Mouse (Mus musculus) midbrain, embryonic 14.5 days (tissue): ENCODE measurements around the gene Tmem221. TPM values are rescaled to one million over a fixed set of nuclear protein-coding genes. Genes with fewer than 3 reads are reported as not detected.
A peak's percentile ranks its signal among the peaks of the same experiment; 100 is the strongest.

Source experiments
- ATAC-seq: fragments of 200-750 bp; cut with Nextera tagmentation; 2 replicates; pipeline ENCODE4 v1.8.0; 2017; ENCODE audit warnings: moderate number of reproducible peaks, moderate library complexity; ENCODE audit not compliant: low FRiP score, low TSS enrichment
- DNase-seq: peaks from one replicate; pipeline ENCODE4 v3.0.0-alpha.2; 2015
- H3K27ac ChIP-seq: fragments of 300-500 bp; sonication (generic); replicated peaks from 2 replicates; pipeline ENCODE4 v1.5.1; 2014; ENCODE audit warnings: mild to moderate bottlenecking, low read depth, low read length, moderate library complexity
- H3K27me3 ChIP-seq: fragments of 300-500 bp; sonication (generic); 2 replicates; pipeline ENCODE4 v1.6.1; 2014; ENCODE audit warnings: low read length, control low read depth, mixed read lengths; ENCODE audit not compliant: control insufficient read depth, insufficient read depth
- H3K36me3 ChIP-seq: fragments of 300-500 bp; sonication (generic); 2 replicates; pipeline ENCODE4 v1.6.1; 2014; ENCODE audit warnings: low read length, control low read depth; ENCODE audit not compliant: control insufficient read depth, insufficient read depth
- H3K4me1 ChIP-seq: fragments of 300-500 bp; sonication (generic); 2 replicates; pipeline ENCODE4 v1.6.1; 2014; ENCODE audit warnings: mild to moderate bottlenecking, antibody characterized with exemption, low read length, control low read depth; ENCODE audit not compliant: control insufficient read depth, insufficient read depth
- H3K4me2 ChIP-seq: fragments of 300-500 bp; sonication (generic); 2 replicates; pipeline ENCODE4 v1.6.1; 2014; ENCODE audit warnings: mild to moderate bottlenecking, low read length, moderate library complexity
- H3K4me3 ChIP-seq: fragments of 300-500 bp; sonication (generic); replicated peaks from 2 replicates; pipeline ENCODE4 v1.5.1; 2014; ENCODE audit warnings: low read depth, low read length
- H3K9ac ChIP-seq: fragments of 300-500 bp; sonication (generic); replicated peaks from 2 replicates; pipeline ENCODE4 v1.6.1; 2014; ENCODE audit warnings: mild to moderate bottlenecking, low read length, moderate library complexity
- H3K9me3 ChIP-seq: fragments of 300-500 bp; sonication (generic); 2 replicates; pipeline ENCODE4 v1.6.1; 2016; ENCODE audit warnings: low read length, control low read depth, mixed read lengths; ENCODE audit not compliant: control insufficient read depth
- WGBS: fragments of 180-500 bp; shearing (Covaris S2); extraction: QIAGEN DNeasy Blood & Tissue Kit; methylation state at CpG from one replicate; pipeline ENCODE4 v1.1.7; 2014; 5-methylcytosine and 5-hydroxymethylcytosine counted together
- polyA plus RNA-seq: library from polyadenylated mRNA; unstranded; fragments of >200 nt; fragmentation: Nextera tagmentation; extraction: Ambion mirVana; gene quantifications from 2 replicates; pipeline ENCODE4 v1.2.1, GENCODE M21; 2014

The Tmem221 gene
- polyA plus RNA-seq, 1 experiment from 2014 or later, result not detected

GRCm38 (mm10) chr8:71596384-71596783 is 37.7 kb upstream of the Tmem221 start:
- Histone ChIP-seq H3K4me2 (peak overlapping the region; percentile 19; the same call in 1 of the 2 replicates), H3K27ac (no peak overlapping the region), H3K36me3 (peaks cover 11% of the 10 kb centered on the region; the same call in 1 of the 2 replicates), H3K9ac (peak overlapping the region; percentile 12; the same call in 1 of the 2 replicates), H3K4me3 (no peak overlapping the region), H3K27me3 (peaks cover 8% of the 10 kb centered on the region), H3K4me1 (peaks cover 17% of the 10 kb centered on the region), H3K9me3 (no peaks in the 10 kb centered on the region)
- 58% methylated on average over 6 of the region's 6 CpGs for WGBS
- ATAC-seq (no peak), DNase-seq (no peak)

DNA sequence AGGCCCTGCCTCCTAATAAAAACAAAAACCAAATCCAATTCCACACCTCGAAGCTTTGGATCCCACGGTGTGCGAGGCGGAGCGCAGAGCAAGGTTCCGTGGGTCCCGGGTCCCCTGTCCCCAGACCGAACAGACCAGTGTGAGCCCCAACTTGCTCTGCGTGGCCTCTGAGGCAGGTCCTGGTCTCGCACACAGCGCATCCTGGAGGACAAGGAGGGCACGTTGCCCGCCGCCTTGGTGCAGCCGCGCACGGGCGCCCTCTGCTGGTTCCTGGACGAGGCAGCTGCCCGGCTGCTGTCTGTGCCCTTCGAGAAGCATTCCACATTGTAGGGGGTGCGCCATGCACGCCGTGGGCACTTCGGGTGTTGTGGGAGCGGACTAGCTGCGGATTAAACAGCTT is 37.2 kb upstream of the Tmem221 start:
- peak overlapping the region; percentile 19; the same call in 1 of the 2 replicates for H3K4me2 ChIP-seq
- H3K27me3 ChIP-seq, result peaks cover 5% of the 10 kb centered on the region; the same call in 1 of the 2 replicates
- H3K9ac ChIP-seq, result peak overlapping the region; percentile 12; the same call in 1 of the 2 replicates
- 6% methylated on average over 27 of the region's 27 CpGs for WGBS
- no peak overlapping the region for H3K4me3 ChIP-seq
- peak; percentile 92 for DNase-seq
- H3K36me3 ChIP-seq, result peaks cover 11% of the 10 kb centered on the region; the same call in 1 of the 2 replicates
- H3K27ac ChIP-seq, result no peak overlapping the region
- H3K4me1 ChIP-seq, result peaks cover 20% of the 10 kb centered on the region
- ATAC-seq, result no peak; the same call in 1 of the 2 replicates
- no peaks in the 10 kb centered on the region for H3K9me3 ChIP-seq

DNA sequence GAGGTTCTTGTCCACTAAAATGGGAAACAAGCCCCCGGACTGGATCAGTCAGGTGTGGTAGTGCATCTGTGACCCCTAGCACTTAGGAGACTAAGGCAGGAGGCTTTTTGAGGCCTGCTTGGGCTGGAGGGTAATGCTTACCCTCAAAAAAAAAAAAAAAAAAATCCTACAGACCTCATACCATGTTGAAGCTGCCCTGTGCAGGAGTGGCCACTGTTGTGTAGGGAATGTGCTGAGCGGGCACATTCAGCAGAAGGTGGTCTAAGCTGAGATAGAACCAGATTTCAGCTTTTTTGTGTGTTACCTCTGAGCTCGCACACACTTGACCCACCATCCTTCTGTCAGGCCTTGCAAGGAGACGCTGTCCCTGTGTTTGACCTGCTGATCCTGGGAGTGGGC is 35.7 kb upstream of the Tmem221 start:
- Histone ChIP-seq H3K4me2 (no peak overlapping the region), H3K9ac (no peak overlapping the region), H3K4me1 (peaks cover 24% of the 10 kb centered on the region), H3K27me3 (no peaks in the 10 kb centered on the region), H3K27ac (no peak overlapping the region), H3K9me3 (no peaks in the 10 kb centered on the region), H3K36me3 (0 out of 2 replicates have a peak, but pooled peaks cover 6% of the 10 kb centered on the region), H3K4me3 (no peak overlapping the region)
- no peak for ATAC-seq
- WGBS, result 96% methylated on average over 4 of the region's 4 CpGs
- DNase-seq, result no peak

DNA sequence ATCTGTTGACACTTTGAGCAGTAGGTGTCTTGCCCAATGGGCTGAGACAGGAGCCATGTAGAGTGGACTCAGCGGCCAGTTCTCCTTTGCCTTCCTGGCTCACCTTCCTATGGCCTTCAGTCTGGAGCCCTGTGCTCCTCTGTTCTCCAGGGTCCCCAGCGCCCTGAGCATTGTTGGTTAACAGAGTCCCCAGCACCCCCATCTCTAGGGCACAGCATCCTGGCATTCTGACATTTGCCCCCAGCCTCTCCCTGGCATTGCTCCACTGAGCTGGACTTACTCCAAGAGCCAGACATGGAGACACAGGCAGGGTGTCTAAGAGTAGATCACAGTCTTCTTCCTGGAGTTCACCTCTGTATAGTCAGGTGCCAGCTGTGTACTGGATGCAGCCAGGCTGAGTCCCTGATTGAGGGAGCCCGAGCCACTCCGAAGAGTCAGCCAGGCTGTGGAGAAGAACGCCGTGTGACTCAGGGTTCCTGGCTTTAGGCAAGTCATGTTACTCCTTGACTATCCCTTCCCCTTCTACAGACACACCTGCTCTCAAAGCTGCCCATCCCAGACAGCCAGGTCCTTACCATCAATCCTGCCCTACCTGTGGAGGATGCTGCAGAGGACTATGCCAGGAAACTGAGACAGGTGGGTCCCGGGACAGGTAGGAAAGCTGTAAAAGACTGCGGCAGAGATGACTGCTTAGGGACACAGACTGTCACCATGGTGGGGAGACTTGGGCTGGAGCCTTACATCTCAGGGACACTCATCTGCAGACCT is 35.1 kb upstream of the Tmem221 start:
- Histone ChIP-seq H3K27ac (no peak overlapping the region), H3K4me3 (no peak overlapping the region), H3K27me3 (no peaks in the 10 kb centered on the region), H3K36me3 (0 out of 2 replicates have a peak, but pooled peaks cover 3% of the 10 kb centered on the region), H3K9me3 (no peaks in the 10 kb centered on the region), H3K9ac (no peak overlapping the region; the same call in 1 of the 2 replicates), H3K4me1 (peaks cover 24% of the 10 kb centered on the region), H3K4me2 (peak overlapping the region; percentile 97)
- DNase-seq, result no peak
- ATAC-seq, result no peak
- 94% methylated on average over 8 of the region's 8 CpGs for WGBS

GRCm38 (mm10) chr8:71592374-71593170 is 33.9 kb upstream of the Tmem221 start:
- H3K36me3 ChIP-seq, result 0 out of 2 replicates have a peak, but pooled peaks cover 3% of the 10 kb centered on the region
- H3K27ac ChIP-seq, result peak overlapping the region; percentile 99
- H3K4me1 ChIP-seq, result peaks cover 24% of the 10 kb centered on the region
- WGBS, result 5% methylated on average over 60 of the region's 60 CpGs
- ATAC-seq, result peak; percentile 73
- peak overlapping the region; percentile 97 for H3K9ac ChIP-seq
- H3K4me3 ChIP-seq, result peak overlapping the region; percentile 74
- peak overlapping the region; percentile 97 for H3K4me2 ChIP-seq
- no peaks in the 10 kb centered on the region for H3K27me3 ChIP-seq
- no peaks in the 10 kb centered on the region for H3K9me3 ChIP-seq
- DNase-seq, result peak; percentile 83

- Histone ChIP-seq H3K9ac (peak within 1 kb of the TSS; percentile 97), H3K4me1 (peaks cover 24% of the 10 kb centered on the region), H3K36me3 (peaks cover 3% of the 10 kb centered on the region; the same call in 1 of the 2 replicates), H3K4me3 (peak within 1 kb of the TSS; percentile 74), H3K9me3 (no peaks in the 10 kb centered on the region), H3K27me3 (no peaks in the 10 kb centered on the region), H3K27ac (peak within 1 kb of the TSS; percentile 99), H3K4me2 (peak within 1 kb of the TSS; percentile 97)
- WGBS, result under 1% methylated on average over 71 of the region's 71 CpGs
- ATAC-seq (peak; percentile 90), DNase-seq (peak; percentile 98)
Measured at GRCm38 (mm10) chr8:71591471-71592373, 33.1 kb upstream of the Tmem221 start, which contains the start of gene Pgls. TSS of gene Pgls (plus strand) at chr8:71592176.

- DNase-seq, result no peak
- no peak for ATAC-seq
- 33% methylated on average over 5 of the region's 5 CpGs for WGBS
- peaks cover 6% of the 10 kb centered on the region; the same call in 1 of the 2 replicates for H3K36me3 ChIP-seq
- peak overlapping the region; percentile 99 for H3K27ac ChIP-seq
- H3K27me3 ChIP-seq, result no peaks in the 10 kb centered on the region
- no peaks in the 10 kb centered on the region for H3K9me3 ChIP-seq
- H3K4me2 ChIP-seq, result peak overlapping the region; percentile 97
- H3K4me3 ChIP-seq, result peak overlapping the region; percentile 74
- H3K9ac ChIP-seq, result peak overlapping the region; percentile 97
- H3K4me1 ChIP-seq, result peaks cover 21% of the 10 kb centered on the region
Measured at GRCm38 (mm10) chr8:71591017-71591416, 32.3 kb upstream of the Tmem221 start.

DNA sequence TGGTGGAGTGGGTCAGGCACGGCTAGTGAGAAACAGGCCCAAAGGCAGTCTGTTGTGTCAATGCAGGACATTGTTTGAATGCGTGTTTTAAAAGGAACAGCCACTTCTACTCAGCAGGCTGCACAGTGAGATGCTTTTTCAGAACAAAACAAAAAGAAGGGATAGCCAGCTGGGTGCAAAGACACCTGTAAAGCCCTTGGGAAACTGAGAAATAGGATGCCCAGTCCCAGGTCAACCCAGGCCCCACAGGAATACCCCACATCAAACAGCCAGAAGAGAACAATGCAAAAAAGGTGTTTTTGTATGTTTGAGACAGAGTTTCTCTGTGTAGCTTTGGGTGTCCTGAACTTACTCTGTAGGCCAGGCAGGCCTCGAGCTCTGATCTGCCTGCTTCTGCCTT is 30.1 kb upstream of the Tmem221 start:
- H3K9me3 ChIP-seq, result no peaks in the 10 kb centered on the region
- DNase-seq (no peak), ATAC-seq (no peak)
- no peaks in the 10 kb centered on the region for H3K27me3 ChIP-seq
- no peak overlapping the region for H3K9ac ChIP-seq
- H3K4me3 ChIP-seq, result no peak overlapping the region
- H3K4me1 ChIP-seq, result peaks cover 18% of the 10 kb centered on the region
- H3K27ac ChIP-seq, result no peak overlapping the region
- 75% methylated on average over 3 of the region's 3 CpGs for WGBS
- no peak overlapping the region for H3K4me2 ChIP-seq
- peaks cover 26% of the 10 kb centered on the region for H3K36me3 ChIP-seq
